Mouse (Mus musculus): ENCODE measurements at regions not wholly inside any gene's neighbourhood (a gene's known extent, or its start where the extent isn't known, plus 50 kb on each side); places are given as distances from the start of the nearest gene placed in this dataset.

DNA sequence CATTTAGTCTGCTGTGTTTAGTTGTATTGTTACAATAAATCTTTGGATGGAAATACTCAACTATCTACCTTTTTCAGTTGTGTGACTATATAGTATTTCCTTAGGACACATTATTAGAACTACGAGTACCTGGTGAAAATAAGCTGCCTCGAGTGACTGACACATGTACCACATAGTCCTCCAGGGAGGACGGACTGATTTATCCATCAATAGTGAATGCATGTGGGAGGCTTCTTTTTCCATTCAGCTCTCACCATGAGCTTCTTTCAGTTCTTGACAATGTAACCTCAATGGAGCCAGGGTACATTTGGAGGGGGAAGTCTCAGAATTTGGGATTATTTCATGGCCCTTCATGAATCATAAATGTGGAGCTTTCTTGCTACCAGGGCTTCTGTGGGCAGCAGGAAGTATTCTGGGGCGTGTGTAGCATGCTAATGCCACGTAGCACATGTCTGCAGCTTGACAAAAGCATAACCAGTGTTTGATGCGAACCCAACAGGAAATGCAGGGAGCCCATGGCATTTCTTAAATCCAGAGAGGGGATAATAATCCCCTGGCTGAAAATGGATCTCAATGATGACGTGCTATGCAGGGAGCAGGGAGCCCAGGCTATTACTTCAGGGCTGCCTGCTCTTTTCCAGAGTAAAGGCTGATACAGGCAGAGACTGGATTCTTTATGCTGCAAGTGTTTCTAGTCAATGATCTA is 178.7 kb downstream of the Plk2 start:
- no peak for ATAC-seq (replicated peaks; ENCODE audit: insufficient number of reproducible peaks, low FRiP score, low TSS enrichment, poor library complexity, severe bottlenecking)

DNA sequence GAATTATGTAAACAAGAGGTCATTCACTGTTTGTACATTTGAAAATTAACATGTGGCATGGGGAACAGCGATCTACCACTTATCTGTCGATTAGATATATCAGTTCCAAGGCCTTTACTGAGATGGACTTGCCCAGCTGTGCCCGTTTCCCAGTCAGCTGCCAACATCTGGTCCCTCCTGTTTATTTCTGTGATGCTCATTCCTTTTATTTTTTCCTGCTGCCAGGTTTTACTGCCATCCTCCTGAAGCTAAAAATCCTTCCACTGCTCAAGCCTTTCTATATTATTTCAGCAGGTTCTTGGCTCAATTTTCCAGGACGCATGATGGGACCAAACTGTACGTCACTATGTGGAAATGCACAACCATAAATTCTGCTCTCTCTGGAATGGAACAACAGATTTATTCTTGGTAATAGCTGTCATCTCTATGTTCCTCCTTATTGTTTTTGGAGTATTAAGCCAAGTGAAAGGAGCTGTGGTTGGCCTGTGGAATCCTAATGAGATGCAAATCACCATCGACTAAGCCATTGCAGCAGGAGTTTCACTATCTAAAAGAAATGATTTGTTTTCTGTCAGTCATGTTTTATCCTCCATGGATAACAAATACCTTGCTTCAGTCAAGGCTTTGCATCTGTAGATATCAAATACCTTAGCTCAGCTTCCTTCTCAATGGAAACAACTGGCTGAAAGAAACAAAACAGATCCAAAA is 180.1 kb downstream of the Plk2 start:
- ATAC-seq (replicated peaks; ENCODE audit: insufficient number of reproducible peaks, low FRiP score, low TSS enrichment, poor library complexity, severe bottlenecking) = no peak

DNA sequence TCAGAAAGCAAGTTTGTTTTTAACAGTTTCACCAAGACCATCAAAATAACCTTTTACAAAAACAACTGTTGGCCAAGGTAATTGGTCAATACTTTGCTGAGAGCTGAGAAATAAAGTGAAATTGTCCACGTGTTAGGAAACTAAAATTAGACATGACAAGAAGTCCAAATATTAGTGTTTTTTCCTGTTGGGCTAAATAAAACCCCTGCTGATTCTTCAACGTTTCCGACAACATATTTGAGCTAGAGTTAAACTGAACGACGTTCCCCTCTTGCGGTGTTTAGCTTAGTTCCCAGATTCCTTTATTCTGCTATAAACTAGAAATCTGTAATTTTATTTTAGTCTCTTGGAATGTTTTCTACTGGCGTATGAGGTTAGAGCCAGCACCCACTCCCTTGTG is 183.3 kb downstream of the Plk2 start:
- ATAC-seq (replicated peaks; ENCODE audit: insufficient number of reproducible peaks, low FRiP score, low TSS enrichment, poor library complexity, severe bottlenecking) = no peak

DNA sequence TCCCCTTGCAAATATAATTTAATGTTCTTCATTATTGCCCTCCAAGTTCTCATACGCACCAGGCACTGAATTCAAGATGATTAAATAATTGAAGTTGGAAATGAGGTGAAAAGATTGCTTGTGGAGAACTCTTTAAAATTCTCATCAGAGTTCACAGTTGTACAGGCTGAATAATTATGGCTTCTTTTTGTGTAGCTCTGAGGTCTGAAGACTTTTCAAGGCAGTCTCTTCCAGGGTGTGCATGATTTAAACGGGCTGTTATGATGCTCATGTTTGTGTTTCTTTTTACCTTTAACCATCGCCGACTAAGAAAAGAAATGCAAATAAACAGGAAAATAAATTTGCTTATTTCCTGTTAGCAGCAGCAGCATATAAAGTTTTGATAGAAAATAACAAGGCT is 185.3 kb downstream of the Plk2 start:
- no peak for ATAC-seq (replicated peaks; ENCODE audit: insufficient number of reproducible peaks, low FRiP score, low TSS enrichment, poor library complexity, severe bottlenecking)

DNA sequence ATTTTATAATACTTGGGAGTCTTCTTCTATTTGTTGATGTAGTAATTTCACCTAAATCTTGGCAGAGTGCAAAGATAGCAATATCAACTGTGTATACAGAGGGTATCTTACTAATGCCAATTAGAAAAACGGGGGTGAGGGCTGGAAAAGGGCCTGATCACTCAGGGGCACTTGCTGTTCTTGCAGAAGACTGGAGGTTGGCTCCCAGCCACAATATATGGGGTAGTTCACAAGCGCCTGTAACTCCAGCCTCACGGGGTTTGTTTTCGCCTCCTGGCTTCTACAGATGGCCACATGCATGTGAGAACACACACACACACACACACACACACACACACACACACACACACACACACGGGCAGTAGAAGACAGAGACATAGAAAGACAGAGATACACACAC is 185.7 kb downstream of the Plk2 start:
- ATAC-seq (replicated peaks; ENCODE audit: insufficient number of reproducible peaks, low FRiP score, low TSS enrichment, poor library complexity, severe bottlenecking) = no peak

DNA sequence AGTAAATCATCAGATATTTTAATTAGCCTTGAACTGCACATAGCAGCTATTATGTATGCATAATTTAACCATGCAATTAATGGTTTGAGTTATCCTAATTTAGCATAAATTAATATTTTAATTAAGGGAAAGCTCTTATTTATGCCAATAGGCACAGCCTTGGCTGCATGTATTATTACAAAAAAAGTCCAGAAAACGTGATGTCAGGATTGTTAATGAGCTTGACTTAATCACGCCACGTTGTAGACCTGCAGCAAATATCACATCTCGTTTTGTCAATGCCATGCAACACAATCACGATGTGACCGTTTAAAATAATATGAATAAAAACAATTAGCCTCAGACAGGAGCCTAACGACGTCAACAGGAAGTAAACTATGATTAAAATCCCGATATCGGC is 189.9 kb downstream of the Plk2 start:
- no peak for ATAC-seq (replicated peaks; ENCODE audit: insufficient number of reproducible peaks, low FRiP score, low TSS enrichment, poor library complexity, severe bottlenecking)

DNA sequence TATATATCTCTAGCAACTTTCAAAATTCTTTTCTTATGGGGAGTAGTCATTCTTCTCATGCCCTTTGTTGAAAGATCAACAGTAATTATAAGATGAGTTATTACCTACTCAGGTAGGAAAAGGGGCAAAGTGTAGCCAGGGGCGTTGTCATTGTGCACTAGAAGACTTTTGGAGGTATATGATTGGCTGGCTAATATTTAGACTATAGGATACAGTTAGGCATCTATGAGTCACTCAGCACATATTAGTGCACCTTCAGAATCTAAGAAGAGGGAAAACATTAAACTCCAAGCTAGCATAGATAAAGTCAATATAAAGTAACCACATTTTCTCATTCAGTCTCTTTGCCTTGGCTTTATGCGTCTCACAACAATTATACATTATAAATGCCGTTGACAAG is 199.8 kb downstream of the Plk2 start:
- ATAC-seq (replicated peaks; ENCODE audit: insufficient number of reproducible peaks, low FRiP score, low TSS enrichment, poor library complexity, severe bottlenecking) = no peak

DNA sequence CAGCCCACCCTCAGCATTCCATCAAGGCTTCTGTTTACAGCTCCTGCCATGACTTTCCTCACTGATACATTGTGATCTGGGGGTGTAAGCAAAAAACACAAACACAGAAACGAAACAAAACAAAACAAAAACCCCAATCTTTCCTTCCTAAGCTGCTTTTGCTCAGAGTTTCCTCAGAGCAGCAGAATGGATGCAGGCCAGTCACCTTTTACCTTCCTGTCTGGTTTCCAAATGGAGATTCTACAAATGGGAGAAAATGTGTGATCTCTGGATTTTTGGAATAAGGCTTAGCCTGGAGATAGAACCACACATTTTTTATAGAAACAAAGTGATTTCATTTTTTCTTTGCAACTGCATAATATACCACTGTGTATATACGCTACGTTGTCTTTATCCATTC is 204.8 kb downstream of the Plk2 start:
- no peak for ATAC-seq (replicated peaks; ENCODE audit: insufficient number of reproducible peaks, low FRiP score, low TSS enrichment, poor library complexity, severe bottlenecking)

DNA sequence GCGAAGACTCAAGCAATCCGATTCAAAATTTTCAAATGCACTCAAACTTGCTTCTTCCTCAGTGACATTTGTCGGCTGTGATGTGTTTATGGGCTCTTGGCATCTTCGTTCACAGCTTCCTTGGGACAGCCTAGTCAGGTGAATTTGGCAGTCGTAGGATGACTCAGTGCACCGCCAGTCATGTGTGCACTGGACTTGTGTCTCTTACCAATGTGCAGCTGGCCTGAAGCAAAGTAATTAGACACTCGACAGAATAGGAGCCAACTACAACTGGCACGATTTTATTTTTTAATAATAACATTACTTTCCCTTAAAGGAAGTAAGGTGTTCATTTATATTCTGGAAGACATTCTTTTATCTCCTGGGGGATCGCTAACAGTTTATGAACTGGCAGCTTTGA is 205.5 kb downstream of the Plk2 start:
- no peak for ATAC-seq (replicated peaks; ENCODE audit: insufficient number of reproducible peaks, low FRiP score, low TSS enrichment, poor library complexity, severe bottlenecking)

DNA sequence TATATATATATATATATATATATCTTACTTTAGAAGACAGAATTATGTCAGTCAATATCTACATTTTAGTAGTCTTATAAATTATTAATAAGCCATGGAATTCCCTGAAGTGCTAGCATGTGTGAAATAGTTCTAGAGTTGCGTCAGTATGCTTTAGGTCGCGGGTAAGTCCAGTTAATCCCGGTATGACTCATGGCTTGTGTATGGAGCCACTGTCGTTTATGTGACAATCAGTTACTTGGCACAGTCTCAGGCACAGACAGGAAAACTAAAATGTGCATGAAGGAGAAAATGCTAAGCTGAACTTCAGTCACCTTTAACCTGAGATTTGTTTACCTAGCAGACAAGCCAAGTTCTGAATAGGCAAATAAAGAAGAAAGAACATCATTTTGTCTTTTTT is 206.5 kb downstream of the Plk2 start:
- ATAC-seq (replicated peaks; ENCODE audit: insufficient number of reproducible peaks, low FRiP score, low TSS enrichment, poor library complexity, severe bottlenecking) = no peak

DNA sequence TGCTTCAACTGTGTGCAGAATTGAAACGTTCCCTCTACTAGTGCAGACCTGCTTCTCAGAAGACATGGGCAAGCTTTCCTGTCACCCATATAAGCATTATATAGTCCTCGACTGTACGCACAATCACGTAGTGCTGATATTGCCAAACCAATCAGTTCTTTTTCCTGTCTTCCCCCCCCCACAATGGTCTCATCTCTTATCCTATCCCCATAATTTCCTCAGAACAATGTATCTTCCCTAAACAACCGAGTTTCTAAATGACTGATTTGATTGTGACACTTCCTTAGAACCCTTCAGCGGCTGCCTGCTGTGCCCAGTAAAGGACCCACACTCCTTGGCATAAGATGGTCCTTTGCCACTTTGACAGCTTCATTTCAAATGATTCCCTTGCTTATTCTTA is 207.0 kb downstream of the Plk2 start:
- no peak for ATAC-seq (replicated peaks; ENCODE audit: insufficient number of reproducible peaks, low FRiP score, low TSS enrichment, poor library complexity, severe bottlenecking)

DNA sequence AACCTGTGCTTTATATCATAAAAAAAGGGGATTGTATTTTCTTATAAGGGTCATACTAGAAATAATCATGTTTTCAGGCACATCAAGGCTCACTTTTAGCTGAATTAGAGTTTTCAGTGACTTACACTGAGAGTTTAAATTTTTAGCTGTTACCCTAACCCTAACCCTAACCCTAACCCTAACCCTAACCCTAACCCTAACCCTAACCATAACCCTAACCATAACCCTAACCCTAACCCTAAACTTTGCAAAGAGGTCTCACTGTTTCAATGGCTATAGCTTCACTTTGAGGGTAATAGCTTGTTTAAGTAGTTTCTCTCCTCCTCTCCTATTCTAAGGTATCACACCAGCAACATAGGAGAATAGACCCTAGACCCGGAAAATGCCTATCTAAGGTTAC is 208.0 kb downstream of the Plk2 start:
- ATAC-seq (replicated peaks; ENCODE audit: insufficient number of reproducible peaks, low FRiP score, low TSS enrichment, poor library complexity, severe bottlenecking) = peak; percentile 91

DNA sequence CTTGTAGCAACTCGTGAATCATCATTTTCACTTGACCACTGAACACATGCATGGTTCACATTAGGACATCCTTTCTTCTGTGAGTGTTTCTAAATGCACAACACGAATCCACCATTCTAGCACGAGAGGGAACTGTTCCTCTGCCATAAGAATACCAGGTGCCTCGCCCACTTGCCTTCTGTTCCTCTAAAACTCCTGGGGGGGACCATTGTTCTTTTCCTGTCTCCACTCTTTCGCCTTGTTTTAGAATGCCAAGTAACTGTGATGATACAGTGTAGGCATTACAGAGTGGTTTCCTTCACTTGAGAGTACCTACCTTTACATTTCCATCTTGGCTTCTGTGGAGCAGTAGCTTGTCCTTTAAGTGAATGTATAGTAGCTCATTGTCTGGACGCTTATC is 224.2 kb downstream of the Plk2 start:
- ATAC-seq (replicated peaks; ENCODE audit: insufficient number of reproducible peaks, low FRiP score, low TSS enrichment, poor library complexity, severe bottlenecking) = no peak

DNA sequence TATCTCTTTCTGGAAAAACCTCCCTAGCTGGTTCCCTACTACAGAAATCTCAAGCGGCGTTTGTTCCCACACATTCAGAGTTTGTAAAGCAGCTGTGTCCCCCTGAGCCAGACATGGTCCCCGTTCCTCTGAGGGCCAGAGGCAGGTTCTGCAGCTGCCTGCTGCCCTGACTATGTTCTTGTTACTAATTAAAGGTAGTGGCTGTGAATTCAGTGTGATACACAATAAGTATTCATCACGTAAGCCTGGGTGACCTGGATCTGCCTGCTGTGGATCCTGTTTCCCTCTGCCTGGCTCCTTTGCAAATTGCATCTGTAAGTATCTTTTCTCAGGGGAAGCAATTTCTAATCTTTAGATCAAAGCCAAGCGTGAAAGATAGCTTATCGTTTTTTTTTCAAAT is 232.3 kb downstream of the Plk2 start:
- no peak for ATAC-seq (replicated peaks; ENCODE audit: insufficient number of reproducible peaks, low FRiP score, low TSS enrichment, poor library complexity, severe bottlenecking)

DNA sequence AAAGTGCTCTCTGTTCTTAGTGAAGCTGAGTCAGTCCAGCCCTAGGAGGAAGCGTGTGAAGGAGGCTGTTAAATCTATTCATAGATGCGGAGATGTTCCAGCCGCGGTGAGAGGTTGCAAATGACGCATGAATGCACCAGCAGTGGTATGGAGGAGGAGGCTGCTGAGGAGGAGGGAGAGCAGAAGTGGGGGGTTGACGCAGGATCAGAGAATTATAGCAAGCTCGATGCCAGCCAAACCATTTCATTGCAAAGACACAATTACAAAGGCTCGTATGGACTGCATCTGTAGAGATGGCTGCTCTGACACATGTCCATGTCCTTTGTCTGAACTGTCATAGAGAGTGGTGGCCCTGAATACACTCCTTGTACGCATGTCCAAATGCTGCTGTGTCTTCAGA is 232.9 kb downstream of the Plk2 start:
- ATAC-seq (replicated peaks; ENCODE audit: insufficient number of reproducible peaks, low FRiP score, low TSS enrichment, poor library complexity, severe bottlenecking) = no peak

DNA sequence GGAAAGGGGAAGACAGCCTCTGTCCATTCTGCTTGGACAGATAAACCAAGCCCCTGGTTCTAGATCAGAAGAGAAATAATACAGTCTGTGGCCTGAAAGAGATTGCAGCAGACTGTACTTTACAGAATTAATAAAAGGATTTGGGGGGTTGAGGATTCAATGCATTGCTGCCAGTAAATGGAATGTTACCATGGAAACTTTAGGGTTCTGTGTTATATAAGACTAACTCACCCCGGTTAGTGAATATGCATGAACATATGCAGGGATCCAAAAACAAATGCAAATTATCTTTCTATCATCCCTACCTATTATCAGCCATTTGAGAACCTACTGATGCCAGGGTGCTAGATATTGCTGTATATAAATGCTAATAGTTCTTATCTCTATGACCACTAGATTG is 233.4 kb downstream of the Plk2 start:
- no peak for ATAC-seq (replicated peaks; ENCODE audit: insufficient number of reproducible peaks, low FRiP score, low TSS enrichment, poor library complexity, severe bottlenecking)

DNA sequence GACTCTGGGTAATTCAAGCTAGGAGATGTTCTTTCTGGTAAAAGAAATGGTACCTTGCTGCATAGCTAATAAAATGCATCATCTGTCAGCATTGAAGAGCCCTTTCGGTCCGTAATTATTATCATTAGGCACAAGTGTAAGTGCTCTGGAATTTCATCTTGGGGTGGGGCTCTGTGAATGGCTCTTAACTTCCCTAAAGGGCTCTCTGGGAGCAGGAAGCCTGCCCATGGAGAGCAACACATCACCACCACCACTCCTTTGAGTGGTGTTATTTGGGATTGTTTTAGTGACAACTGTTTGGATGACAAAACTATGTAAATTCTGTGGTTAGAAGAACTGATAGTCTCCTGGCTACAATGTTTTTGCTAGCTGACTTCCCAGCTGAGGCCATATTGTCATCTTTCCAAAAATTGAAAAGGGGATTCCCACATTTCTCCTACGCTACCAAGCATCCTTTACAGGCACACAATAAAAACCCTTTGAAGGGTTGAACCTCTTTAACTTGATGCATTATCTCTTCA is 238.5 kb downstream of the Plk2 start:
- no peak for ATAC-seq (replicated peaks; ENCODE audit: insufficient number of reproducible peaks, low FRiP score, low TSS enrichment, poor library complexity, severe bottlenecking)

DNA sequence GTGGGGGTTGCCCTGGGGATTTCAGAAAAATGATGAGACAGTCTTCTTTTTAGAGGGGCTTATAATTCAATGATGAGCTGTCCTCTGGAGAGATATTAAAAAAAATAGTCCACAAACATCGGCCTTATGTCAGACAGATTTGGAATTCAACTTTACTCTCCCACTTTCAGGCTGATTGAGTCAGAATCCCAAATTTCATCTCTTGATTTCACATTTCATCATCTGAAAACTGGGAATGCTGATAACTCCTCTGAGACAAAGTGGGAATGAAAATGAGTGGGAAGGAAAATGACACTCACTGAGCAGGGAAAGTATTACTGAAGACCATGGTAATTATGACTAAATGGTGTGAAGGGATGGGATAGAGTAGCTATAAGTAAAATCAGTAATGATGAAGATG is 239.1 kb downstream of the Plk2 start:
- ATAC-seq (replicated peaks; ENCODE audit: insufficient number of reproducible peaks, low FRiP score, low TSS enrichment, poor library complexity, severe bottlenecking) = no peak

DNA sequence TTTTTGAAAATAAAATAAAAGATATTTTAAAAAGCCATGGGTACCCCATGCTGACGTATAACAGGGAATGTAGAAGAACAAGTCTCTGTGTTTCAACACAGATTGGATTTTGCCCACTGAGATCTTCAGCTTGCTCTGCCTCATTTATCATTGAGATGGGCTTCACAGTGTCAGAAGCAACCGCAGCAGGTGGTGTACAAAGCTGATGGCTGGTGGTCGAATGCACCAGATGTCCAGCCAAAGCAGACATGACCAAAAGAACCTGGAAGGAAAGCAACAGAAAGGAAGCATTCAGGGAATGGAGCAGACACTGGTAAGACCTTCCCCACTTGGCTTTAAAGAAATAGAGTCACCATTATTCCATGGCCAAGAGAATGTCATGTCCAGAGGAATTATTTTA is 247.9 kb downstream of the Plk2 start:
- ATAC-seq (replicated peaks; ENCODE audit: insufficient number of reproducible peaks, low FRiP score, low TSS enrichment, poor library complexity, severe bottlenecking) = no peak

DNA sequence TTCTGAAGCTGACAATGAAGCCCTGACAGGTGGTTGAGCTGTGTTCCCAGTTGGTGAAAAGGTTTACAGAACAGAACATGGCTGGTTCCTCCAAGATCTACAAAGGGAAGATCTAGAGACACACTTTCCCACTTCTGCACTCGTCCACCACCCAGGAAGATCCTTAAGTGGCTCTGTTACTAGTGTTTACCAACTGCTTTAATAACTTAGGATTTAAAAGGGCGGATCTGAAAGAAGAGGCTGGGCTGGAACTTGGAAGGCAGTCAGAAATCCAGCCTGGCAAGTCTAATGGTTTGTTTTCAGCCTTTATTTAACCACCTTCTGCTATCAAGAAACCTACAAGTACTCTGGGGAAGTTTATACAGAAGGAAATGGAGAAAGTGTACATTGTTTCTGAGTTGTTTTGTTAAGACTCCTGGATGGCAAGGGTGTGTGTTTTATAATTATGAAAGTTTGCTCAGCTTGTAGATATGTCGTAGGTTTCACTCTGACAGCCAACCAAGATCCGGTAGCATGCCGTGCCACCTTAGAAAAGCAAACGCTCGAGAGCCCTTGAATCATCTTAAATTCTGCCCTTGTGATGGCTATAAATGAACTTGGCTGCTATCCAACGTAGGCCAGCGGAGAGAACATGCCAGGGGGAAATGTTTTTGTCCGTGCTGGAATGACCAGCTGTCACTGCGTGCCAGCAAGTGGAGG is 248.5 kb downstream of the Plk2 start:
- ATAC-seq (replicated peaks; ENCODE audit: insufficient number of reproducible peaks, low FRiP score, low TSS enrichment, poor library complexity, severe bottlenecking) = no peak

All from monocyte, adult 5-6 weeks (primary cell).